Mouse (Mus musculus): ENCODE measurements at regions not wholly inside any gene's neighbourhood (a gene's known extent, or its start where the extent isn't known, plus 50 kb on each side); places are given as distances from the start of the nearest gene placed in this dataset.
"Not testable (repeated sequence)": the region's sequence is repeated elsewhere in the genome, so short reads cannot be mapped to it uniquely, and the experiment has no call there.

GRCm38 (mm10) chr8:20436956-20437355, 73.9 kb upstream of the Gm15319 start:
- H3K4me1 ChIP-seq (ENCODE audit: control insufficient read depth, insufficient read depth, low read length); H3K27me3 ChIP-seq (ENCODE audit: control insufficient read depth, insufficient read depth, low read length); H3K4me3 ChIP-seq (ENCODE audit: low read depth, low read length); H3K9me3 ChIP-seq (ENCODE audit: control insufficient read depth, low read length); H3K9ac ChIP-seq (ENCODE audit: low read length); H3K4me2 ChIP-seq; ATAC-seq (ENCODE audit: low FRiP score); H3K27ac ChIP-seq (ENCODE audit: low read depth, low read length); H3K36me3 ChIP-seq (ENCODE audit: control insufficient read depth, insufficient read depth, low read length): not testable (repeated sequence)
- WGBS: 62% methylated on average over 4 of the region's 4 CpGs
- DNase-seq (ENCODE audit: low spot score, missing footprints): peak; percentile 6

- not testable (repeated sequence) for H3K9ac ChIP-seq (ENCODE audit: low read length); H3K27me3 ChIP-seq (ENCODE audit: control insufficient read depth, insufficient read depth, low read length); H3K36me3 ChIP-seq (ENCODE audit: control insufficient read depth, insufficient read depth, low read length); DNase-seq (ENCODE audit: low spot score, missing footprints); H3K4me2 ChIP-seq; ATAC-seq (ENCODE audit: low FRiP score); H3K27ac ChIP-seq (ENCODE audit: low read depth, low read length); H3K4me3 ChIP-seq (ENCODE audit: low read depth, low read length); H3K9me3 ChIP-seq (ENCODE audit: control insufficient read depth, low read length); H3K4me1 ChIP-seq (ENCODE audit: control insufficient read depth, insufficient read depth, low read length)
Measured at GRCm38 (mm10) chr8:20433236-20433635, 70.2 kb upstream of the Gm15319 start.

- H3K36me3 ChIP-seq (ENCODE audit: control insufficient read depth, insufficient read depth, low read length); H3K27ac ChIP-seq (ENCODE audit: low read depth, low read length); H3K4me3 ChIP-seq (ENCODE audit: low read depth, low read length); H3K27me3 ChIP-seq (ENCODE audit: control insufficient read depth, insufficient read depth, low read length); H3K4me1 ChIP-seq (ENCODE audit: control insufficient read depth, insufficient read depth, low read length); ATAC-seq (ENCODE audit: low FRiP score); H3K4me2 ChIP-seq; H3K9me3 ChIP-seq (ENCODE audit: control insufficient read depth, low read length); H3K9ac ChIP-seq (ENCODE audit: low read length); DNase-seq (ENCODE audit: low spot score, missing footprints): not testable (repeated sequence)
- WGBS: 73% methylated on average over 3 of the region's 4 CpGs
Measured at GRCm38 (mm10) chr8:20429469-20429868, 66.5 kb upstream of the Gm15319 start.

GRCm38 (mm10) chr8:20424903-20425222, 61.9 kb upstream of the Gm15319 start:
- H3K27ac ChIP-seq (ENCODE audit: low read depth, low read length); H3K4me2 ChIP-seq; H3K27me3 ChIP-seq (ENCODE audit: control insufficient read depth, insufficient read depth, low read length); H3K4me1 ChIP-seq (ENCODE audit: control insufficient read depth, insufficient read depth, low read length); H3K36me3 ChIP-seq (ENCODE audit: control insufficient read depth, insufficient read depth, low read length); H3K9ac ChIP-seq (ENCODE audit: low read length); H3K9me3 ChIP-seq (ENCODE audit: control insufficient read depth, low read length); ATAC-seq (ENCODE audit: low FRiP score): not testable (repeated sequence)
- WGBS: 37% methylated on average over 3 of the region's 3 CpGs
- peak; percentile 83 for DNase-seq (ENCODE audit: low spot score, missing footprints)
- H3K4me3 ChIP-seq (ENCODE audit: low read depth, low read length): peak overlapping the region; percentile 44

GRCm38 (mm10) chr8:20424104-20424902, 61.3 kb upstream of the Gm15319 start:
- 5% methylated on average over 62 of the region's 72 CpGs for WGBS
- Histone ChIP-seq H3K4me3 (ENCODE audit: low read depth, low read length) (peak overlapping the region; percentile 44), H3K9ac (ENCODE audit: low read length) (peak overlapping the region; percentile 61), H3K4me2 (peak overlapping the region; percentile 28; the same call in 1 of the 2 replicates)
- H3K9me3 ChIP-seq (ENCODE audit: control insufficient read depth, low read length); H3K36me3 ChIP-seq (ENCODE audit: control insufficient read depth, insufficient read depth, low read length); H3K4me1 ChIP-seq (ENCODE audit: control insufficient read depth, insufficient read depth, low read length); H3K27me3 ChIP-seq (ENCODE audit: control insufficient read depth, insufficient read depth, low read length); H3K27ac ChIP-seq (ENCODE audit: low read depth, low read length): not testable (repeated sequence)
- peak; percentile 100 for ATAC-seq (ENCODE audit: low FRiP score)
- DNase-seq (ENCODE audit: low spot score, missing footprints): peak; percentile 100

- H3K27ac ChIP-seq (ENCODE audit: low read depth, low read length); ATAC-seq (ENCODE audit: low FRiP score); H3K27me3 ChIP-seq (ENCODE audit: control insufficient read depth, insufficient read depth, low read length); H3K9me3 ChIP-seq (ENCODE audit: control insufficient read depth, low read length); H3K9ac ChIP-seq (ENCODE audit: low read length); H3K36me3 ChIP-seq (ENCODE audit: control insufficient read depth, insufficient read depth, low read length); H3K4me3 ChIP-seq (ENCODE audit: low read depth, low read length); H3K4me2 ChIP-seq; H3K4me1 ChIP-seq (ENCODE audit: control insufficient read depth, insufficient read depth, low read length); DNase-seq (ENCODE audit: low spot score, missing footprints): not testable (repeated sequence)
Measured at GRCm38 (mm10) chr8:20420807-20421206, 57.8 kb upstream of the Gm15319 start.

All from midbrain, embryonic 11.5 days (tissue).